14 mouse cellular contexts compared by ENCODE assay signal in genomic region chr9:40343828-40344227, GRCm38 (mm10).
DNase-seq lines count a peak whose midpoint lies in the region; ATAC-seq and TF ChIP-seq lines count a peak whose summit lies in the region.
"Had no signal": no experiment of that assay in that cellular context is flagged by ENCODE, and none has a peak within 500 bp of the region (broad histone marks: within the 10 kb centered on the region; RNA-seq: fewer than 3 reads in every experiment).

No protein-coding gene starts in this region.

- peak overlapping the region; percentile 99 for H3K27ac ChIP-seq in layer of hippocampus, adult 2 months
- no peak overlapping the region for H3K27ac ChIP-seq in heart, embryonic 11.5 days (ENCODE audit: low read depth, low read length)
- H3K27ac ChIP-seq: kidney, postnatal 0 days; limb, embryonic 12.5 days; lung, embryonic 15.5 days had no signal

- no peaks in the 10 kb centered on the region for H3K9me3 ChIP-seq in heart, embryonic 11.5 days (replicated peaks; ENCODE audit: control insufficient read depth, low read length)
- H3K9me3 ChIP-seq: limb, embryonic 12.5 days; lung, embryonic 15.5 days had no signal

- no peak for DNase-seq in layer of hippocampus, adult 2 months (ENCODE audit: low spot score in 2 of 2)
- no peak for DNase-seq in layer of hippocampus, postnatal 10 days (ENCODE audit: low spot score in 2 of 2)
- DNase-seq in CD4-positive, CD25-positive, alpha-beta regulatory T cell, adult 2 months (ENCODE audit: low read depth, low spot score): peak; percentile 79
- DNase-seq in embryo, embryonic 10.5 days (ENCODE audit: low spot score): no peak
- DNase-seq: adrenal gland, adult 8-10 months; cerebellum, adult 11-12 months; gastrocnemius, postnatal 10 days; heart, postnatal 14 days had no signal

- H3K9ac ChIP-seq in heart, embryonic 11.5 days (ENCODE audit: low read depth, low read length): no peak overlapping the region
- H3K9ac ChIP-seq: limb, embryonic 12.5 days; lung, embryonic 15.5 days had no signal

- no peaks in the 10 kb centered on the region for H3K27me3 ChIP-seq in heart, embryonic 11.5 days (ENCODE audit: control insufficient read depth, insufficient read depth, low read length)
- H3K27me3 ChIP-seq: limb, embryonic 12.5 days; lung, embryonic 15.5 days had no signal

- whole genome bisulfite sequencing in heart, embryonic 11.5 days (ENCODE audit: insufficient replicate concordance): 88% methylated on average over 7 of the region's 7 CpGs

- TF ChIP-seq CTCF in layer of hippocampus, adult 2 months (conservative IDR thresholded peaks at IDR 0.05): no peak

- peak overlapping the region; percentile 66 for H3K4me3 ChIP-seq in layer of hippocampus, adult 2 months
- H3K4me3 ChIP-seq in heart, embryonic 11.5 days (ENCODE audit: low read depth, low read length): no peak overlapping the region
- H3K4me3 ChIP-seq: limb, embryonic 12.5 days; lung, embryonic 15.5 days had no signal

- H3K4me1 ChIP-seq in heart, embryonic 11.5 days (ENCODE audit: control insufficient read depth, insufficient read depth, low read length): peaks cover 19% of the 10 kb centered on the region

- no peak overlapping the region for H3K4me2 ChIP-seq in heart, embryonic 11.5 days
- H3K4me2 ChIP-seq: limb, embryonic 12.5 days; lung, embryonic 15.5 days had no signal

- H3K36me3 ChIP-seq in heart, embryonic 11.5 days (ENCODE audit: control insufficient read depth, insufficient read depth, low read length): no peaks in the 10 kb centered on the region
- H3K36me3 ChIP-seq: limb, embryonic 12.5 days; lung, embryonic 15.5 days had no signal

- peak; percentile 97 for ATAC-seq in activated CD4-positive, CD25-positive, alpha-beta regulatory T cell, adult 4 months
- ATAC-seq in monocyte, adult 5-6 weeks (replicated peaks; ENCODE audit: insufficient number of reproducible peaks, low FRiP score, low TSS enrichment, poor library complexity, severe bottlenecking): peak; percentile 73
- ATAC-seq in heart, embryonic 11.5 days (replicated peaks; ENCODE audit: insufficient number of reproducible peaks, low FRiP score, low TSS enrichment): no peak
